Mouse (Mus musculus): ENCODE results near the gene Ccnb1. TPM values are rescaled to one million over a fixed set of nuclear protein-coding genes. Genes with fewer than 3 reads are reported as not detected.
"Not testable (repeated sequence)": the region's sequence is repeated elsewhere in the genome, so short reads cannot be mapped to it uniquely, and the experiment has no call there.

The Ccnb1 gene
- polyA plus RNA-seq, 1 experiment from 2014 or later, result 315 TPM

GRCm38 (mm10) chr13:100731462-100732046 is 54.8 kb downstream of the Ccnb1 start:
- H3K36me3 ChIP-seq (ENCODE audit: control insufficient read depth, insufficient read depth, low read length), result peaks cover 20% of the 10 kb centered on the region
- not testable (repeated sequence) for H3K9ac ChIP-seq (ENCODE audit: low read depth, low read length); H3K9me3 ChIP-seq (ENCODE audit: control insufficient read depth, low read length); H3K27ac ChIP-seq (ENCODE audit: low read depth, low read length); H3K4me1 ChIP-seq (ENCODE audit: control insufficient read depth, insufficient read depth, low read length); ATAC-seq (ENCODE audit: low FRiP score, low TSS enrichment); H3K27me3 ChIP-seq (ENCODE audit: control insufficient read depth, insufficient read depth, low read length)
- 95% methylated on average over 5 of the region's 6 CpGs for WGBS
- H3K4me2 ChIP-seq (replicated peaks; ENCODE audit: low read depth, low read length), result peak overlapping the region; percentile 46; the same call in 1 of the 2 replicates
- peak overlapping the region; percentile 83; the same call in 1 of the 2 replicates for H3K4me3 ChIP-seq (ENCODE audit: low read length)

- no peaks in the 10 kb centered on the region for H3K27me3 ChIP-seq (ENCODE audit: control insufficient read depth, insufficient read depth, low read length)
- H3K4me1 ChIP-seq (ENCODE audit: control insufficient read depth, insufficient read depth, low read length), result peaks cover 8% of the 10 kb centered on the region
- peak within 1 kb of the TSS; percentile 83 for H3K4me3 ChIP-seq (ENCODE audit: low read length)
- H3K36me3 ChIP-seq (ENCODE audit: control insufficient read depth, insufficient read depth, low read length), result peaks cover 20% of the 10 kb centered on the region
- peak; percentile 98 for ATAC-seq (ENCODE audit: low FRiP score, low TSS enrichment)
- H3K4me2 ChIP-seq (replicated peaks; ENCODE audit: low read depth, low read length), result peak within 1 kb of the TSS; percentile 67
- H3K27ac ChIP-seq (ENCODE audit: low read depth, low read length), result peak within 1 kb of the TSS; percentile 97
- H3K9ac ChIP-seq (ENCODE audit: low read depth, low read length), result peak within 1 kb of the TSS; percentile 95
- no peaks in the 10 kb centered on the region for H3K9me3 ChIP-seq (ENCODE audit: control insufficient read depth, low read length)
- WGBS, result 0% methylated on average over 19 of the region's 19 CpGs
Measured at GRCm38 (mm10) chr13:100730861-100731176, 55.6 kb downstream of the Ccnb1 start, which contains the start of gene Cdk7. Gene Cdk7, minus strand, starts transcription at chr13:100730939.

GRCm38 (mm10) chr13:100730153-100730860 is 56.1 kb downstream of the Ccnb1 start:
- Histone ChIP-seq H3K27me3 (ENCODE audit: control insufficient read depth, insufficient read depth, low read length) (no peaks in the 10 kb centered on the region), H3K4me1 (ENCODE audit: control insufficient read depth, insufficient read depth, low read length) (peaks cover 8% of the 10 kb centered on the region), H3K4me3 (ENCODE audit: low read length) (peak overlapping the region; percentile 83), H3K36me3 (ENCODE audit: control insufficient read depth, insufficient read depth, low read length) (peaks cover 20% of the 10 kb centered on the region), H3K27ac (ENCODE audit: low read depth, low read length) (peak overlapping the region; percentile 97), H3K4me2 (replicated peaks; ENCODE audit: low read depth, low read length) (peak overlapping the region; percentile 67), H3K9ac (ENCODE audit: low read depth, low read length) (peak overlapping the region; percentile 95), H3K9me3 (ENCODE audit: control insufficient read depth, low read length) (no peaks in the 10 kb centered on the region)
- WGBS, result under 1% methylated on average over 30 of the region's 30 CpGs
- ATAC-seq (ENCODE audit: low FRiP score, low TSS enrichment), result peak; percentile 2; the same call in 1 of the 2 replicates

Other genes starting within 250 kb of the Ccnb1 start
- gene Ocln, start 233.9 kb downstream of the Ccnb1 start, polyA plus RNA-seq (2014; fragmentation: Nextera tagmentation; extraction: Ambion mirVana), result 15.8 and 32.7 TPM in 2 replicates
- 12.1 and 18.3 TPM in 2 replicates for gene Marveld2, start 169.6 kb downstream of the Ccnb1 start, polyA plus RNA-seq (2014; fragmentation: Nextera tagmentation; extraction: Ambion mirVana)
- 316 and 390 TPM in 2 replicates for gene Ak6, start 135.6 kb downstream of the Ccnb1 start, polyA plus RNA-seq (2014; fragmentation: Nextera tagmentation; extraction: Ambion mirVana)
- 22.2 and 26.3 TPM in 2 replicates for gene Rad17, start 135.5 kb downstream of the Ccnb1 start, polyA plus RNA-seq (2014; fragmentation: Nextera tagmentation; extraction: Ambion mirVana)
- gene Taf9, start 135.0 kb downstream of the Ccnb1 start, polyA plus RNA-seq (2014; fragmentation: Nextera tagmentation; extraction: Ambion mirVana), result 16.7 and 20.4 TPM in 2 replicates
- gene Ccdc125, start 116.9 kb downstream of the Ccnb1 start, polyA plus RNA-seq (2014; fragmentation: Nextera tagmentation; extraction: Ambion mirVana), result 5.5 and 6.8 TPM in 2 replicates
- gene Cdk7, start 55.6 kb downstream of the Ccnb1 start, polyA plus RNA-seq (2014; fragmentation: Nextera tagmentation; extraction: Ambion mirVana), result 111 and 112 TPM in 2 replicates
- gene Mrps36, start 41.9 kb downstream of the Ccnb1 start, polyA plus RNA-seq (2014; fragmentation: Nextera tagmentation; extraction: Ambion mirVana), result 171 and 182 TPM in 2 replicates
- gene Cenph, start 10.7 kb downstream of the Ccnb1 start, polyA plus RNA-seq (2014; fragmentation: Nextera tagmentation; extraction: Ambion mirVana), result 49.7 and 59.4 TPM in 2 replicates
- gene Slc30a5, start 46.9 kb upstream of the Ccnb1 start, polyA plus RNA-seq (2014; fragmentation: Nextera tagmentation; extraction: Ambion mirVana), result 33.9 and 65.9 TPM in 2 replicates